Comparison of ENCODE assay signal across 11 mouse cellular contexts in genomic region chr10:44599964-44600334, GRCm38 (mm10).
DNase-seq lines count a peak whose midpoint lies in the region; ATAC-seq and TF ChIP-seq lines count a peak whose summit lies in the region.
"Had no signal": no experiment of that assay in that cellular context is flagged by ENCODE, and none has a peak within 500 bp of the region (broad histone marks: within the 10 kb centered on the region; RNA-seq: fewer than 3 reads in every experiment).

No protein-coding gene starts in this region.

- DNase-seq in left cerebral cortex, postnatal 4 days = peak; percentile 21
- DNase-seq in left cerebral cortex, adult 2 months (ENCODE audit: extremely low spot score in 1 of 2, low spot score in 2 of 2) = no peak
- peak; percentile 30 for DNase-seq in brain, embryonic 18.5 days (ENCODE audit: low read depth, low spot score)
- no peak for DNase-seq in heart, adult 18-20 months
- DNase-seq in urinary bladder, adult 18-20 months (ENCODE audit: low spot score in 2 of 2) = no peak
- no peak for DNase-seq in spleen, adult 12 weeks (ENCODE audit: low spot score)
- DNase-seq: adrenal gland, postnatal 25 days had no signal

- H3K9me3 ChIP-seq in forebrain, embryonic 16.5 days (ENCODE audit: control insufficient read depth, low read length) = no peaks in the 10 kb centered on the region
- H3K9me3 ChIP-seq: limb, embryonic 15.5 days; stomach, embryonic 15.5 days had no signal

- peaks cover 6% of the 10 kb centered on the region; the same call in 1 of the 2 replicates for H3K4me1 ChIP-seq in forebrain, embryonic 16.5 days (replicated peaks; ENCODE audit: control insufficient read depth, insufficient read depth, low read length)
- H3K4me1 ChIP-seq: stomach, embryonic 15.5 days had no signal

- no peak for TF ChIP-seq CTCF in left cerebral cortex, adult 2 months (IDR thresholded peaks at IDR 0.05)

- H3K79me2 ChIP-seq in macrophage (ENCODE audit: inconsistent target) = peaks cover 9% of the 10 kb centered on the region; the same call in 1 of the 2 replicates

- no peaks in the 10 kb centered on the region for H3K27me3 ChIP-seq in forebrain, embryonic 16.5 days (replicated peaks; ENCODE audit: control insufficient read depth, insufficient read depth, low read length)
- H3K27me3 ChIP-seq: limb, embryonic 15.5 days; stomach, embryonic 15.5 days had no signal

- no peak overlapping the region for H3K4me3 ChIP-seq in left cerebral cortex, adult 2 months
- H3K4me3 ChIP-seq in forebrain, embryonic 16.5 days (replicated peaks; ENCODE audit: low read length) = no peak overlapping the region
- H3K4me3 ChIP-seq in macrophage (ENCODE audit: inconsistent target) = peak overlapping the region; percentile 26
- H3K4me3 ChIP-seq: limb, embryonic 15.5 days; stomach, embryonic 15.5 days had no signal

- peak; percentile 91 for ATAC-seq in forebrain, embryonic 16.5 days

- no peak overlapping the region for H3K9ac ChIP-seq in forebrain, embryonic 16.5 days (replicated peaks; ENCODE audit: low read depth, low read length)
- H3K9ac ChIP-seq: limb, embryonic 15.5 days; stomach, embryonic 15.5 days had no signal

- no peak overlapping the region for H3K4me2 ChIP-seq in forebrain, embryonic 16.5 days (ENCODE audit: low read length)
- H3K4me2 ChIP-seq: limb, embryonic 15.5 days; stomach, embryonic 15.5 days had no signal

- H3K27ac ChIP-seq in left cerebral cortex, adult 2 months = no peak overlapping the region
- no peak overlapping the region for H3K27ac ChIP-seq in forebrain, embryonic 16.5 days (ENCODE audit: low read length)
- H3K27ac ChIP-seq in macrophage = peak overlapping the region; percentile 75
- H3K27ac ChIP-seq: limb, embryonic 15.5 days; stomach, embryonic 15.5 days had no signal

- WGBS in forebrain, embryonic 16.5 days = 29% methylated on average over 4 of the region's 4 CpGs
- 13% methylated on average over 4 of the region's 4 CpGs for WGBS in macrophage (ENCODE audit: missing documents)

- H3K36me3 ChIP-seq in forebrain, embryonic 16.5 days (ENCODE audit: control insufficient read depth, insufficient read depth) = no peaks in the 10 kb centered on the region
- H3K36me3 ChIP-seq in macrophage (ENCODE audit: inconsistent target) = no peaks in the 10 kb centered on the region
- H3K36me3 ChIP-seq: limb, embryonic 15.5 days; stomach, embryonic 15.5 days had no signal

- intact Hi-C loops in left cerebral cortex, postnatal 4 days (cut with DNase I) = no loop called here
- intact Hi-C loops in left cerebral cortex, adult 2 months (cut with DNase I) = no loop called here

Comparison
In these comparisons a context has a peak if more than half of its experiments do, and no peak if none do; other contexts are left out.
1. DNase-seq: peak in left cerebral cortex, postnatal 4 days (single experiment) and brain, embryonic 18.5 days (single experiment); none in left cerebral cortex, adult 2 months (0 of 2), heart, adult 18-20 months (0 of 2), urinary bladder, adult 18-20 months (0 of 2) and spleen, adult 12 weeks (single experiment).